Mouse (Mus musculus): ENCODE measurements around the gene Aurkc.
"Not testable (repeated sequence)": the region's sequence is repeated elsewhere in the genome, so short reads cannot be mapped to it uniquely, and the experiment has no call there.

The Aurkc gene

GRCm38 (mm10) chr7:6995251-6995650 lies at the start of gene Aurkc:
Aurkc (plus strand) TSS chr7:6995300.
- not testable (repeated sequence) for DNase-seq

GRCm38 (mm10) chr7:6948061-6948460 lies 47.0 kb upstream of the Aurkc start:
- peak; percentile 37 for DNase-seq

GRCm38 (mm10) chr7:6956576-6956975 lies 38.5 kb upstream of the Aurkc start:
- no peak for DNase-seq

- DNase-seq, result no peak
Observed at GRCm38 (mm10) chr7:6958574-6958973, 36.5 kb upstream of the Aurkc start.

GRCm38 (mm10) chr7:6973566-6973965 lies 21.5 kb upstream of the Aurkc start:
- DNase-seq, result no peak

GRCm38 (mm10) chr7:6976890-6977289 lies 18.2 kb upstream of the Aurkc start:
- DNase-seq, result no peak

GRCm38 (mm10) chr7:6998914-6999313 lies 3.8 kb downstream of the Aurkc start:
- not testable (repeated sequence) for DNase-seq

GRCm38 (mm10) chr7:7005441-7005840 lies 10.3 kb downstream of the Aurkc start:
- not testable (repeated sequence) for DNase-seq

- no peak for DNase-seq
Observed at GRCm38 (mm10) chr7:7027445-7027844, 32.3 kb downstream of the Aurkc start.

GRCm38 (mm10) chr7:7049659-7050320 lies 54.7 kb downstream of the Aurkc start:
- DNase-seq, result not testable (repeated sequence)

All from cerebellum, adult 8-10 months (tissue).